Mouse (Mus musculus): ENCODE results near the gene Pdia3.
A peak's percentile ranks its signal among the peaks of the same experiment; 100 is the strongest.
"Not testable (repeated sequence)": the region's sequence is repeated elsewhere in the genome, so short reads cannot be mapped to it uniquely, and the experiment has no call there.

Pdia3 gene

DNA sequence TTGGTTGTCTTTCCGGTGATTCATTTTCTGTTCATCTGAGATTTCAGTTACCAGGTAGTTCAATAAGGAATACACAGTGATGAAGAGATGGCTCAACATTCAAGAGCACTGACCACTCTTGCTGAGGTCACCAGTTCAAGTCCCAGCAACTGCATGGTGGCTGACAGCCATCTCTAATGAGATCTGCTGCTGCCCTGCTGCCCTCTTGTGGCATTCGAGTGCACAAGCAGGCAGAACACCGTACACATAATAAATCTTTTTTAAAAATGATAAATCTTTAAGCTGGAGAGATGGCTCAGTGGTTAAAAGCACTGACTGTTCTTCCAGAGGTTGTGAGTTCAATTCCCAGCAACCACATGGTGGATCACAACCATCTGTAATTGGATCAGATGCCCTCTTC is 66.9 kb downstream of the Pdia3 start:
- Histone ChIP-seq H3K27me3 (ENCODE audit: control insufficient read depth, insufficient read depth, low read length, poor library complexity, severe bottlenecking) (no peaks in the 10 kb centered on the region), H3K36me3 (ENCODE audit: control insufficient read depth, insufficient read depth, low read length, poor library complexity, severe bottlenecking) (no peaks in the 10 kb centered on the region)
- DNase-seq (ENCODE audit: low read depth, low spot score): peak; percentile 71

- not testable (repeated sequence) for H3K27me3 ChIP-seq (ENCODE audit: control insufficient read depth, insufficient read depth, low read length, poor library complexity, severe bottlenecking); DNase-seq (ENCODE audit: low read depth, low spot score); H3K36me3 ChIP-seq (ENCODE audit: control insufficient read depth, insufficient read depth, low read length, poor library complexity, severe bottlenecking)
Observed at GRCm38 (mm10) chr2:121480916-121481315, 67.3 kb downstream of the Pdia3 start.

- H3K27me3 ChIP-seq (ENCODE audit: control insufficient read depth, insufficient read depth, low read length, poor library complexity, severe bottlenecking): no peaks in the 10 kb centered on the region
- DNase-seq (ENCODE audit: low read depth, low spot score): no peak
- H3K36me3 ChIP-seq (ENCODE audit: control insufficient read depth, insufficient read depth, low read length, poor library complexity, severe bottlenecking): no peaks in the 10 kb centered on the region
Observed at GRCm38 (mm10) chr2:121483576-121483975, 70.0 kb downstream of the Pdia3 start.

DNA sequence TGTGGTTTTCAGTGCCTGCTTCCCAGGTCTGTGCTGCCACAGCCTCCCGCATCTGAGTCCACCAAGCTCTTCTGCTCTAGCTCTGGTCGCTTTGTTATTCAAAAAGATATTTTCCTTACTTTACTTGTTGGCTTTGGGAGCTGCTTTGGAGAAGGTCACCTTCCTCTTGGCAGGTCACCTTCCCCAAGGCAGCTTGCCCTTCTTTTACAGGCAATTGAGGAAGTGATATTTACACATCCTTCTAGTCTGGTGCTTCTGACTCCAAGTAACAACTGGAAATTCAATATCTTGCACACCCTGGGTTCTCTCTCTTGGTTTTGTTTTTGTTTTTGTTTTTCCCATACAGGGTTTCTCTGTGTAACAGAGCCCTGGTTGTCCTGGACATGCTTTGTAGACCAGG is 70.8 kb downstream of the Pdia3 start:
- not testable (repeated sequence) for H3K36me3 ChIP-seq (ENCODE audit: control insufficient read depth, insufficient read depth, low read length, poor library complexity, severe bottlenecking); DNase-seq (ENCODE audit: low read depth, low spot score)

More for the DNA sequence above, 70.8 kb downstream of the Pdia3 start:
- H3K27me3 ChIP-seq (ENCODE audit: control insufficient read depth, insufficient read depth, low read length, poor library complexity, severe bottlenecking): not testable (repeated sequence)

All from splenic B cell, adult 2 months (primary cell).